Mouse (Mus musculus) WW6 (cell line): ENCODE results near the gene Cd19.
A peak's percentile ranks its signal among the peaks of the same experiment; 100 is the strongest.

ENCODE experiments used
- DNase-seq: peaks from one replicate; pipeline ENCODE4 v3.0.0-alpha.2; 2013; ENCODE audit warnings: low read depth, low spot score

The Cd19 gene

DNA sequence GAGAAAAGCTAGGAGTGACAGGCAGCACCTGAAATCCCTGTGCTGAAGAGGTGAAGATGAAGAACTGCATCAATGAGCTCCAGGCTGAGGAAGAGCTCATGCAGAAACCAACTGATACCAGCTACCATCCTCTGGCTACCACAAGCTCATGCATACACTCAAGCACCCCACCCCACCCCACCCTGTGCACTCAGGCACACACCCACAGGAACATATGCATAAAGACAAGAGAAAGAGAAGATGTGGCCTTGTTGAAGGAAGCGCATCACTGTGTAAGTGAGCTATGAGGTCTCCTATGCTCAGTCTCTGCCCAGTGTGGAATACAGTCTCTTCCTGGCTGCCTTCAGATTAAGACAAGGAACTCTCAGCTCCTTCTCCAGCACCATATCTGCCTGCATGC lies 26.5 kb downstream of the Cd19 start:
- no peak for DNase-seq

GRCm38 (mm10) chr7:126383565-126383964 lies 31.1 kb downstream of the Cd19 start:
- no peak for DNase-seq

DNA sequence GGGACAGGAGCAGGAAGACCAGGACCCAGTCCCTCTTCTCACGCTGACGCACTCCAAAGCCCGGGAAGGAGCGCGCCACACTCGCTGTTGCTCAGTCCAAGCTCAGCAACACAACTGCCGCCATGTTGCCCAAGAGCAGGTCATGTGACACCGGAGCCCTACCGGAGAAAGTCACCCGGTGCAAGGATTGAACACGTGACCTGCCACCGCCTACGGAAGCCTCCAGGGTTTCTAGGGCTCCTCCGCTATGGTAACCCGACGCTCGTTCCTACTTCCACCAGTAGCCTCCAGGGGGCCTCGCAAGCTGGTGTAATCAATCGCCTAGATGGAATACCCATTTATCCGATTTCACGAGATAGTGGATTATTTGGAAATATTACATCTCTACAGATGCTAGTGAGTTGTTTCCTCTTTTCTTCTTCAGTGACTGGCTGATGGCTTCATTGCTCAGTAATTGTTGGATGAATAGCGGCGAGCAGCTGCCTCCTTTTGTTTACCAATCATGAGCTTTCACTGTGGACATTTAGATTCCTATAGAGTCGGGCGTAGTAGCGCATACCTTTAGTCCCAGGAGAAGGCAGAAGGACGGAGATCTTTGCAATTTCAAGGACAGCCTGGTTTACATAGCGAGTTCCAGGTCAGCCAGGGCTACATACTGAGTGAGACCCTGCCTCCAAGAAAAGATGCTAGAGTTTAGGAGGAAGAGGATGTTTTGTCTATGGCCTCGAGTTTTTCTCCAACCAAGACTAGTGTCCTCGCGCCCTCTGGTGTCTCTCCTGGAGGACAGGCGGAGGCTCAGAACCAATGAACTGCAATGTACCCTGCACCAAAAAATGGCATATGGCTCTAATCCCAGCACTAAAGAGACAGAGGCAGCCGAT lies 37.2 kb downstream of the Cd19 start, which contains the start of gene Spns1:
Gene Spns1, minus strand, starts transcription at position 173 of the 881 bp plus-strand sequence.
- peak; percentile 92 for DNase-seq

GRCm38 (mm10) chr7:126376903-126377277 lies 37.8 kb downstream of the Cd19 start:
- no peak for DNase-seq

DNA sequence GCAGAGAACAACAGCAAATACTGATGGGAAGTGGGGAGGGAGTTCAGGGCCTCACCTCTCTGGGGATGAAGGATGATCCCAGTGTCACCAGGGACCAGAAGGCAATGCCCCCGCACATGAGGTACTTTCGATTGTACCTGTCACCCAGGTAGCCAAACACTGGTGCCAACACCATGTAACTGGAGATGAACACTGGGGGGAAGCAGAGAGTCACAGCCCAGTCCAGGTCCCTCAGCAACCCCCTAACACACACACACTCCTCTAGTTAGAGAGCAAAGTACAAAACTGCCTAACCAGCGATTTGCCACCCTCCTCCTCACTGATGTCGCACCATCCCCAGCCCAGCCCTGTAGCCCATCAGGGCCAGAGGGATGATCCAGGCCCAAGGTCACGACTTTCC lies 39.7 kb downstream of the Cd19 start:
- DNase-seq, result no peak

- no peak for DNase-seq
Measured at GRCm38 (mm10) chr7:126374526-126374925, 40.2 kb downstream of the Cd19 start.

GRCm38 (mm10) chr7:126373007-126373406 lies 41.7 kb downstream of the Cd19 start:
- DNase-seq, result no peak

GRCm38 (mm10) chr7:126369393-126369792 lies 45.3 kb downstream of the Cd19 start, which contains the start of gene Lat:
Lat (minus strand) TSS chr7:126369570.
- DNase-seq, result no peak

GRCm38 (mm10) chr7:126368367-126368766 lies 46.3 kb downstream of the Cd19 start:
- no peak for DNase-seq

DNA sequence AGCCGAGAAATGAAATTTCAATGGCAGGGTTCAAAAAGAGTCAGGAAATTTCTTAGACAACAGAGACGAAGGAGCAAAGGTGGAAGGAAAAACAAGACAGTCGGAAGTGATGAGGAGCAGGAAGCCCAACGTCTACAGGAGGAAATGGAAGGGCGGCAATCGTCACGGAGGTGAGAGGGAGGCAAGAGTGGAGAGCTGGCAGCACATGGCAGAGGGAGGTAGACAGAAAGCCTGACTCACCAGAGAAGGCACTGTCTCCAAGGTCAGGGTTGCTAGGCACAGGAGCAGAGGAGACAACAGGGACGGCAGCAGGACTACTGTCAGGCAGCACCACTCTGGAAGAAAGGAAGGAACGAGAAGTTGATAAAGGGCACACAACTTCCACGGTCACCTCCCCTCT lies 47.1 kb downstream of the Cd19 start:
- no peak for DNase-seq

- DNase-seq, result no peak
Measured at GRCm38 (mm10) chr7:126363038-126363437, 51.7 kb downstream of the Cd19 start.

DNA sequence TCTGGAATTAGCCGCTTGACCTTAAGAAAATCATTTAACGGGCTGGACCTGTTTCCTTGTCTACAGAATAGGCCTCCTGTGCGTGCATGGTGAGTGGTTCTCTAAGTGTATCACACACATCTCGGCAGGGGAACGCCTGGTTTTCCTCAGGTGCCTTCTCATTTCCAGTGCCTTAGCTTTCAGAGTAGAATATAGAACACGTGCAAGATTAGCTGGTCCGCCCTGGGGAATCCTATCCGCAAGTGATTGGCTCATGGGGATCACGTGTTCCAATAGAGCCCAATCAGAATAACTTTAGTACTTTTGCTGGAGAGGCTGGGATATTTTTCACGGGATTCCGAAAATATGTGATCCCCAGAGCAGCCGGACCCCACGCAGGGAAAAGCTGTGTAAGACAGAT lies 55.6 kb downstream of the Cd19 start:
- no peak for DNase-seq
